Mouse (Mus musculus) midbrain, embryonic 11.5 days (tissue): ENCODE data around the gene Col12a1. TPM values are rescaled to one million over a fixed set of nuclear protein-coding genes. Genes with fewer than 3 reads are reported as not detected.
A peak's percentile ranks its signal among the peaks of the same experiment; 100 is the strongest.

Experiments
- ATAC-seq: fragments of 200-750 bp; cut with Nextera tagmentation; 2 replicates; pipeline ENCODE4 v1.8.0; 2017; ENCODE audit warnings: moderate TSS enrichment, moderate library complexity; ENCODE audit not compliant: low FRiP score
- DNase-seq: peaks from one replicate; pipeline ENCODE4 v3.0.0; 2015; ENCODE audit warnings: low spot score; ENCODE audit errors: missing footprints
- H3K27ac ChIP-seq: fragments of 300-500 bp; sonication (generic); 2 replicates; pipeline ENCODE4 v1.5.1; 2014; ENCODE audit warnings: low read depth, low read length
- H3K27me3 ChIP-seq: fragments of 300-500 bp; sonication (generic); 2 replicates; pipeline ENCODE4 v1.6.1; 2014; ENCODE audit warnings: mild to moderate bottlenecking, low read length, moderate library complexity, mixed read lengths; ENCODE audit not compliant: control insufficient read depth, insufficient read depth
- H3K36me3 ChIP-seq: fragments of 300-500 bp; sonication (generic); 2 replicates; pipeline ENCODE4 v1.6.1; 2014; ENCODE audit warnings: mild to moderate bottlenecking, low read length, moderate library complexity, mixed read lengths; ENCODE audit not compliant: control insufficient read depth, insufficient read depth
- H3K4me1 ChIP-seq: fragments of 300-500 bp; sonication (generic); 2 replicates; pipeline ENCODE4 v1.6.1; 2014; ENCODE audit warnings: low read length; ENCODE audit not compliant: control insufficient read depth, insufficient read depth
- H3K4me2 ChIP-seq: fragments of 300-500 bp; sonication (generic); 2 replicates; pipeline ENCODE4 v1.6.1; 2014; ENCODE audit warnings: mild to moderate bottlenecking, moderate library complexity
- H3K4me3 ChIP-seq: fragments of 300-500 bp; sonication (generic); 2 replicates; pipeline ENCODE4 v1.5.1; 2014; ENCODE audit warnings: low read depth, low read length
- H3K9ac ChIP-seq: fragments of 300-500 bp; sonication (generic); 2 replicates; pipeline ENCODE4 v1.6.1; 2014; ENCODE audit warnings: low read length
- H3K9me3 ChIP-seq: fragments of 300-500 bp; sonication (generic); 2 replicates; pipeline ENCODE4 v1.6.1; 2016; ENCODE audit warnings: low read length; ENCODE audit not compliant: control insufficient read depth
- WGBS: fragments of 180-500 bp; shearing (Covaris S2); extraction: QIAGEN DNeasy Blood & Tissue Kit; methylation state at CpG from one replicate; pipeline ENCODE4 v1.1.7; 2014; 5-methylcytosine and 5-hydroxymethylcytosine counted together
- polyA plus RNA-seq: library from polyadenylated mRNA; unstranded; fragments of >200 nt; fragmentation: Nextera tagmentation; extraction: Ambion mirVana; gene quantifications from 2 replicates; pipeline ENCODE4 v1.2.1, GENCODE M21; 2014

Gene Col12a1
- polyA plus RNA-seq, 1 experiment from 2014 or later, result 14.7 TPM

DNA sequence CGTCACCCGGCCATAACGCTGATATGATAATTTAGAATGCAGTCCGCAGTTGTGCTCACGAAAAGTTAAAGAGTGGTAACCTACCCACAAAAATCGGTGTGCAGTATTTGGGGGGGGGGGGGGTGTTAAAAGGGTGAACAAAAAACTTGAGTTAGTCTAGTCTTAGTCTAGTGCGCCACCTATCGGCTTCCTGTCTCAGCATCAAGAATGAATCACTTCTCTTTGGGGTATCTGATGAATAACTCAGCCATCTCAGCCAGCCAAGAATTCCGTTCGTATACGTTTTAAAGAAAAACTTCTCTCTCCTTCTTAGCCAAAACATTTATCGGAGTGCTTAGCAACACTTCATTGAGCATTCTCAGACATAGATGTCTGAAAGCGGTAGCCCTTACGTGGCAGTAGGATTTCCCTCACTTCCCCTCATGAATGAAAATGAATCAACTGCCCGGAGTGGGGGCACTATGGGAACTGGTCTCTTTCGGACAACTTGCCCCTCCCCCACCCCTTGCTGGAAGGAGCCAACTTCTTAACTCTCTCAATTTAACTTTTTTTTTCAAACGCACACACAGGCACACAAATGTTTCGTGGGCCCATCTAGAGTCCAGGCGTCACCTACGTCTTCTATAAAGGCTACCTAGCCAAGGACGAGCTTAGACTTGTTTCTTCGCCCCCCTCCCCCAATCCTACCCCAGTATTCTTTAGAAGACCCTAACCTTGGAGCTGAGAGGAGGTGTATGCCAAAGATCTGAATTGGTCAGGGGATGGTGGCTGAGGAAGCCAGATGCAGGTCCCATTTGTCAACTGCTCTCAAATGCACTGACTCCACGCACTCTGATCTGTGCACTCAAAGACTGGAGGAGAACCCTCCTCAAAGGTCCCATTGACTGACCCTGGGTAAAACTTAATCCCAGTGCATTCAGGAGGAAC lies 1.5 kb downstream of the Col12a1 start:
- DNase-seq, result peak; percentile 97
- no peaks in the 10 kb centered on the region for H3K36me3 ChIP-seq
- 10% methylated on average over 23 of the region's 23 CpGs for WGBS
- ATAC-seq, result peak; percentile 12; the same call in 1 of the 2 replicates
- no peaks in the 10 kb centered on the region for H3K9me3 ChIP-seq
- H3K9ac ChIP-seq, result no peak overlapping the region
- peaks cover 18% of the 10 kb centered on the region; the same call in 1 of the 2 replicates for H3K4me1 ChIP-seq
- H3K27ac ChIP-seq, result no peak overlapping the region
- peak overlapping the region; percentile 49; the same call in 1 of the 2 replicates for H3K4me3 ChIP-seq
- H3K4me2 ChIP-seq, result peak overlapping the region; percentile 85
- H3K27me3 ChIP-seq, result peaks cover 40% of the 10 kb centered on the region

DNA sequence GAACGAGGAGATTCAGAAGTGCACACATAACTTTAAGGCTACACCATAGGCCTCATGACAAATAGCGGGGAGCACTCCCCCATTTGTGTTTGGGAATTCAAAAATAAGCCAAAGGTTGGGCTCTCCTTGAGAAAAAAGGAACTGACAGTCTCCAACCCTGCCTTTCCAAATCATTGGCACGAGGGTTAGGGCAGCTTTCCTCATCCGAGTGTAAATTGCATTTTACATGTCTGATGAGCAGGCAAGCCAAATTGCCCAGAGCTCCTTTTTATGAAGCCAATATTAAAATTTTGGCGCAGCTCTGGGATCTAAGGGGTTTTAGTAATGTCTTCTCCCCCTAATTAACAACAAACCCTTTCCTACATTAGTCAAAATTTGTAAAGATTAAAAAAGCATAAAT lies 2.1 kb downstream of the Col12a1 start:
- H3K27ac ChIP-seq, result no peak overlapping the region
- H3K4me1 ChIP-seq, result peaks cover 18% of the 10 kb centered on the region; the same call in 1 of the 2 replicates
- H3K36me3 ChIP-seq, result no peaks in the 10 kb centered on the region
- no peak for DNase-seq
- ATAC-seq, result no peak
- H3K9ac ChIP-seq, result no peak overlapping the region
- peak overlapping the region; percentile 85; the same call in 1 of the 2 replicates for H3K4me2 ChIP-seq
- H3K27me3 ChIP-seq, result peaks cover 40% of the 10 kb centered on the region
- H3K4me3 ChIP-seq, result no peak overlapping the region; the same call in 1 of the 2 replicates
- 47% methylated on average over 5 of the region's 5 CpGs for WGBS
- no peaks in the 10 kb centered on the region for H3K9me3 ChIP-seq

DNA sequence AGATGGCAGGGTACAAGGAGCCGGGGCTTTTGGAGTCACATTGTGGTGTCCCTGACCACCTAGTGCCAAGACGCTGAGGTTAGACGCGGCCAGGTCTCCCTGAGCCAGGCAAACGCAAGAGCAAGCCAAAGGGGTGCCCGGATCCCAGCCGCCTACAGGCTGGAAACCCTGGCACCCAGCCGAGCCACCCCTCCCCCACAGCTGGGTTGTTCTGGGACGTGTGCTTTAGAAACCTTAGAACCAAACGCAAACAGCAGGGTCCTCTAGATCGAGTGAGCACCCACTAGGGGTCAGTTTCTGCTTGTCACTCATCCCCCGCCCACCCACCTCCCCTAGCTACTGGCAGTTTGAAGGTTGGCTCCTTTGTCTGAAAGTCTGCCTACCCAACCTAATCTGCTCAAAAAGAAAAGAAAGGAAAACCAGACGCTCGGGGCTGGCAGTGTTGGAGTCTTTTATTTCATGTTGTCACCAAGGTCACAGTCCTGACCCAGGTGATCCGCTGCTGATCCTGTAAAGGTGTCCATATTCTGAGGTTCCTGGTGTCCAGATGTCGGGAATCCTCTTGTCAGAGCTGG lies 4.1 kb downstream of the Col12a1 start:
- H3K27me3 ChIP-seq, result peaks cover 24% of the 10 kb centered on the region
- DNase-seq (peak; percentile 93), ATAC-seq (peak; percentile 41)
- H3K4me1 ChIP-seq, result peaks cover 16% of the 10 kb centered on the region; the same call in 1 of the 2 replicates
- H3K9ac ChIP-seq, result peak overlapping the region; percentile 44
- H3K27ac ChIP-seq, result no peak overlapping the region
- WGBS, result 3% methylated on average over 16 of the region's 16 CpGs
- H3K4me3 ChIP-seq, result peak overlapping the region; percentile 13
- peak overlapping the region; percentile 43 for H3K4me2 ChIP-seq
- H3K36me3 ChIP-seq, result no peaks in the 10 kb centered on the region
- H3K9me3 ChIP-seq, result no peaks in the 10 kb centered on the region

DNA sequence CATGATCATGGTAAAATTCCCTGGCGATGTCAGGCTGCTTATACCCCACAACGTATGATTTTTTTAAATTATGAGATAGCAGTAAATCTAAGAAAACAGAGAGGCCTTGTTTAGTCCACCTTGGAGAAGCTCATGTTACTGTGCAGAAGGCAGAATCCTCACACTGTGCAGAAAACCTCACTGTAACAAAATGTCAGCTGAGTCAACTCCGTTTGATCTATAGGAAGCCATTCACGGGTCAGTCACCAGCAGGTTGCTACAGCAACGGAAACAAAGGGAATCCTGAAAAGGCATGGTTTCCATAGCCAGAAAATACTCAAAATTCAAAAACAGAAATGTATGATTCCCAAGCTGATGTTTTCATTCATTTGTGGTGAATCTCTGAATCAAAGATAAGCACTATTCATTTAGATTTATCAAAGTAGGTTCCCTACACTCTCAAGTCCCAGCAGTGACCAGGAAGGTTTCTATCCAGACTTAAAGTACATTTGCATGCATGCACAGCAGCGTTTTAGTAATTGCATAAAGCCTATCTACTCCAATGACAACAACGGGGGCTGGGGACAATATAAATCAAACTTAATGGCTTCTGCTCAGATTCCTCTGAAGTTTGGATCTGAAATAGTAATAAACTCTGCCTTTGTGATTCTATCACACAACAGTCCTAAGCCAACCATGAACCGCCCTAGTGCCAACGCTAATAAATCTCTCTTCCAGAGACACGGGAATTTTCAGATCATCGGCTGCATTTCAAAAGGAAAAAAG lies 28.7 kb downstream of the Col12a1 start:
- Histone ChIP-seq H3K9ac (no peak overlapping the region), H3K27ac (no peak overlapping the region), H3K9me3 (no peaks in the 10 kb centered on the region), H3K36me3 (no peaks in the 10 kb centered on the region), H3K4me3 (no peak overlapping the region), H3K4me2 (no peak overlapping the region), H3K4me1 (peaks cover 3% of the 10 kb centered on the region; the same call in 1 of the 2 replicates), H3K27me3 (no peaks in the 10 kb centered on the region)
- ATAC-seq (peak; percentile 90), DNase-seq (peak; percentile 87)
- 56% methylated on average over 11 of the region's 11 CpGs for WGBS

DNA sequence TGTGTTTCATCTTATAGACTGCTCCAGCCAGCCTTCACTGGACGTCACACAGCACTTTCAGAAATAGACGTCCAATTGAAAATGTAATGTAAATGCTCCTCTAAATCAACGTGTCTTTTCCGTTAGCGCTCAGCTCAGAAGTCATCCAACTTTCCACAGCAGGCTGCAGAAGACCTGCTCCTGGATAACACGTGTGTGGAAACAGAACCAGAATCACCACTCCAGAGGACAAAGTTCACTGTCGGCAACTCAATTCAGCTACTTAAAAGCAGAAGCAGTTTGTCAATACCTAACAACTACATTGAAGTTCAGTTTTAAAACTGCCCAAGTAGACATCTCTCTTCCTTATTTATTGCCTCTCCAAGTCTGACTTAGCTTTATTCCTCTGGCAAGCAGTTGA lies 29.3 kb downstream of the Col12a1 start:
- no peak overlapping the region for H3K4me3 ChIP-seq
- ATAC-seq, result no peak
- no peaks in the 10 kb centered on the region for H3K9me3 ChIP-seq
- no peak overlapping the region for H3K4me2 ChIP-seq
- DNase-seq, result no peak
- H3K27ac ChIP-seq, result no peak overlapping the region
- H3K4me1 ChIP-seq, result peaks cover 3% of the 10 kb centered on the region; the same call in 1 of the 2 replicates
- 87% methylated on average over 7 of the region's 7 CpGs for WGBS
- no peak overlapping the region for H3K9ac ChIP-seq
- H3K27me3 ChIP-seq, result no peaks in the 10 kb centered on the region
- no peaks in the 10 kb centered on the region for H3K36me3 ChIP-seq

DNA sequence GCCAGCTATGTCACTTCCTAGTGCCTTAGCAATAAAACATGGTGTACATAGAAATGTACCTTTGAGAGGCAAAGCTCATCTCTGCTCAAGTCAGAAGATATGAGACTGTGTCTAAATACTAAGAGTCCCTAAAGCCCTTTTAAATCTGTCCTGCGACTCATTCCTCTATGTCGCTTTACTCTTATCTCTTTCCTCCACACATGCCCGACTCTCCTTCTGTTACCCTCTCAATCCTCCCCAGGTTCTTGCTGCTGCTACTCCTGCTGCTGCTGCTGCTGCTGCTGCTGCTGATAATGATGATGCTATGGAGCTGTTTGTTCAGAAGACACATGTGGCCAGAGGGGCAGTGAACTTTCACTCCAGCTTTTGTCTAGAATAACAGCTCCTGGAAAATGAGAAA lies 31.4 kb downstream of the Col12a1 start:
- no peak overlapping the region for H3K27ac ChIP-seq

DNA sequence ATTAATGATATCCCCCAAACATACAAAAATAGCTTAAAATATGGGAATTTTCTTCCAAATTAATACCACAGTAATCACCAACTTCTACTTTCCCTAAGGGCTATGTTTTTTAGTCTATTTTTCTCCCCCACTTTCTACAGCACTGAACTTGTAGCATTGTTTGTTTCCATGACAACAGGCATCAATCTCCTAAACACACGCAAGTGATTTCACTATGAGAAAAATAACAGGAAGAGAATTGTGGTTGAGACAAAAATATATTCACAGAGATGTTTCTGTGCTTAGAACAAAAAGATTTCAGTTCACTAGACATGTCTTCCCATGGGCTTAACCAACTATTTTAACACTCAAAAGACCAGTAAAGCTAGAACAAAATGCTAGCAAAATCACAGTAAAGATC lies 32.6 kb downstream of the Col12a1 start:
- Histone ChIP-seq H3K4me2 (no peak overlapping the region), H3K9me3 (no peaks in the 10 kb centered on the region), H3K4me3 (no peak overlapping the region), H3K4me1 (peaks cover 3% of the 10 kb centered on the region; the same call in 1 of the 2 replicates), H3K27me3 (no peaks in the 10 kb centered on the region), H3K27ac (no peak overlapping the region), H3K9ac (no peak overlapping the region), H3K36me3 (no peaks in the 10 kb centered on the region)
- ATAC-seq, result no peak
- DNase-seq, result no peak
- WGBS, result 67% methylated on average over 1 of the region's 1 CpGs

More for the DNA sequence above, 31.4 kb downstream of the Col12a1 start:
- no peak for ATAC-seq
- 82% methylated on average over 3 of the region's 3 CpGs for WGBS
- Histone ChIP-seq H3K4me1 (peaks cover 3% of the 10 kb centered on the region; the same call in 1 of the 2 replicates), H3K4me2 (no peak overlapping the region), H3K27me3 (no peaks in the 10 kb centered on the region), H3K9me3 (no peaks in the 10 kb centered on the region), H3K36me3 (no peaks in the 10 kb centered on the region), H3K4me3 (no peak overlapping the region), H3K9ac (no peak overlapping the region)
- DNase-seq, result no peak

DNA sequence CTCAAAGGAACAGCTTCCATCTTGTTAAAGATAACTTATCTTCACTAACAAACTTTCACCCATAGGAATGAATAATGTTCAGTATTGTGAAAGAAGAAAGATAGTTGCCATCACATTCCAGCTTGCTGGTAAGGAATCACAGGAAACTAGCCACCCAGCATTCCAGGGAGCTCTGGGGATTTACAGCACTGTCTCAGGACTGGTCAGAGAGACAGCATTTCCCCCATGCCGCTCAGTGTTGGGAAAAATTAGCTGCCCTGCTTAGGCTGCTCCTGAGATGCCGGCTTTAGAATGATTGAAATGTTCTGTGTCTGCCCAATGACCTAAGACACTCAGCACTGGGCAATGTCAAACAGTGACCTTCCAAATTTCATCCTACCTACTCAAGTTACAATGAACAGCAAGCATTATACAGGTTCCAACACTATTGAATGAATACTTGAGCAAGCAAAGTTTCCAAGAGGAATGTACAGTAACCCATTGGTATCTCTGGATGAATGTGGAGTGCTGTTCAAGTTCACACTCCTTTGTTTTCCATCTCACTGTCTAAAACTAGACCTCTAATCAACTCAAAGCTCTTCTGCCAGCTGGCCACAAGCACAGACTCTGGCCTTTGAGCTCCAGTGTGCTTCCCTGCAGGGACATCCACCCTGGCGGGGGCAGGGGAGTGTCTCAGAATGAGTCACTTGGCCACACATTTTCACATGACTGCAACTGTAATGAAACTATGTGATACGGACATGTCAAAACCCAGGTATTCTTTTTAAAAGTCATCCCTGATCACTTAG lies 38.0 kb downstream of the Col12a1 start:
- H3K4me2 ChIP-seq, result no peak overlapping the region
- H3K27ac ChIP-seq, result no peak overlapping the region
- no peaks in the 10 kb centered on the region for H3K27me3 ChIP-seq
- 79% methylated on average over 4 of the region's 4 CpGs for WGBS
- no peak overlapping the region for H3K9ac ChIP-seq
- H3K4me1 ChIP-seq, result no peaks in the 10 kb centered on the region
- no peak for ATAC-seq
- no peak overlapping the region for H3K4me3 ChIP-seq
- no peaks in the 10 kb centered on the region for H3K9me3 ChIP-seq
- DNase-seq, result no peak
- H3K36me3 ChIP-seq, result no peaks in the 10 kb centered on the region
